Mouse (Mus musculus): Measurements from ENCODE around the gene Opcml. TPM values are rescaled to one million over a fixed set of nuclear protein-coding genes. Genes with fewer than 3 reads are reported as not detected.

Opcml gene
- polyA plus RNA-seq, 2 experiments: 3.7 to 5.5 TPM

GRCm38 (mm10) chr9:28440192-28440795 is 649.7 kb downstream of the Opcml start:
- WGBS: 72% methylated on average over 3 of the region's 3 CpGs
- ATAC-seq (ENCODE audit: low FRiP score, low read depth): no peak

GRCm38 (mm10) chr9:28444485-28444884 is 653.9 kb downstream of the Opcml start:
- Histone ChIP-seq H3K27me3 (ENCODE audit: control insufficient read depth, insufficient read depth, low read length) (no peaks in the 10 kb centered on the region), H3K4me3 (replicated peaks; ENCODE audit: low read length) (no peak overlapping the region), H3K4me1 (ENCODE audit: control insufficient read depth, insufficient read depth, low read length) (no peaks in the 10 kb centered on the region), H3K36me3 (ENCODE audit: control insufficient read depth, insufficient read depth, low read length) (no peaks in the 10 kb centered on the region), H3K4me2 (replicated peaks; ENCODE audit: low read depth, low read length, severe bottlenecking) (no peak overlapping the region), H3K9ac (ENCODE audit: low read depth, low read length, severe bottlenecking) (no peak overlapping the region), H3K9me3 (ENCODE audit: control insufficient read depth, low read length) (no peaks in the 10 kb centered on the region), H3K27ac (replicated peaks; ENCODE audit: low read depth, low read length) (no peak overlapping the region)
- TF ChIP-seq POLR2A (IDR thresholded peaks at IDR 0.05; ENCODE audit: borderline replicate concordance, extremely low read depth, insufficient read depth, insufficient read length): no peak
- WGBS: 77% methylated on average over 3 of the region's 3 CpGs
- DNase-seq (ENCODE audit: low spot score) (no peak), ATAC-seq (ENCODE audit: low FRiP score, low read depth) (no peak)

More at GRCm38 (mm10) chr9:28440192-28440795, 649.7 kb downstream of the Opcml start:
- no peak for TF ChIP-seq POLR2A (IDR thresholded peaks at IDR 0.05; ENCODE audit: borderline replicate concordance, extremely low read depth, insufficient read depth, insufficient read length)
- no peak overlapping the region for H3K4me2 ChIP-seq (replicated peaks; ENCODE audit: low read depth, low read length, severe bottlenecking)
- no peak overlapping the region for H3K27ac ChIP-seq (replicated peaks; ENCODE audit: low read depth, low read length)
- no peaks in the 10 kb centered on the region for H3K4me1 ChIP-seq (ENCODE audit: control insufficient read depth, insufficient read depth, low read length)
- H3K9me3 ChIP-seq (ENCODE audit: control insufficient read depth, low read length): no peaks in the 10 kb centered on the region
- no peak overlapping the region for H3K9ac ChIP-seq (ENCODE audit: low read depth, low read length, severe bottlenecking)
- no peaks in the 10 kb centered on the region for H3K36me3 ChIP-seq (ENCODE audit: control insufficient read depth, insufficient read depth, low read length)
- no peaks in the 10 kb centered on the region for H3K27me3 ChIP-seq (ENCODE audit: control insufficient read depth, insufficient read depth, low read length)
- no peak for DNase-seq (ENCODE audit: low spot score)
- no peak overlapping the region for H3K4me3 ChIP-seq (replicated peaks; ENCODE audit: low read length)

DNA sequence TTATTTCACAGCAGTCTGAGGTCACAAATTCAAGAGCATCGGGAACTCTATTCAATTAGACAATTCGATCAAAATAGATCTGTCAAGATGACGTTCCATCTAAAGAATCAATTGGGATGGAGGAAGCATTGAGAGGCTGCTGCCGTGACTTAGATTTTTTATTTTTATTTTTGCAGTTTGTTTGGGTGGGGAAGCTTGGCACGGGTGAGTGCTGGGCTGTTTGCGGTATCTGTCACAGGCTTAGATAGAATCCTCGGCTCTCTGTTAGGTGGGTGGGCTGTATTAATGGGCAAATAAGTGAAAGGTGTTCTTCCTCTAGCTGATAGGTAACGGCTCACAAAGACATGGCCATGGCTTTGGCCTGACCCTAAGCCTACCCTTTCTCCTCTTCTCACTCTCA is 654.4 kb downstream of the Opcml start:
- Histone ChIP-seq H3K27me3 (ENCODE audit: control insufficient read depth, insufficient read depth, low read length) (no peaks in the 10 kb centered on the region), H3K27ac (replicated peaks; ENCODE audit: low read depth, low read length) (no peak overlapping the region), H3K9ac (ENCODE audit: low read depth, low read length, severe bottlenecking) (no peak overlapping the region), H3K4me3 (replicated peaks; ENCODE audit: low read length) (no peak overlapping the region), H3K9me3 (ENCODE audit: control insufficient read depth, low read length) (no peaks in the 10 kb centered on the region), H3K4me2 (replicated peaks; ENCODE audit: low read depth, low read length, severe bottlenecking) (no peak overlapping the region), H3K36me3 (ENCODE audit: control insufficient read depth, insufficient read depth, low read length) (no peaks in the 10 kb centered on the region), H3K4me1 (ENCODE audit: control insufficient read depth, insufficient read depth, low read length) (no peaks in the 10 kb centered on the region)
- ATAC-seq (ENCODE audit: low FRiP score, low read depth): no peak
- TF ChIP-seq POLR2A (IDR thresholded peaks at IDR 0.05; ENCODE audit: borderline replicate concordance, extremely low read depth, insufficient read depth, insufficient read length): no peak
- no peak for DNase-seq (ENCODE audit: low spot score)
- 88% methylated on average over 8 of the region's 8 CpGs for WGBS

DNA sequence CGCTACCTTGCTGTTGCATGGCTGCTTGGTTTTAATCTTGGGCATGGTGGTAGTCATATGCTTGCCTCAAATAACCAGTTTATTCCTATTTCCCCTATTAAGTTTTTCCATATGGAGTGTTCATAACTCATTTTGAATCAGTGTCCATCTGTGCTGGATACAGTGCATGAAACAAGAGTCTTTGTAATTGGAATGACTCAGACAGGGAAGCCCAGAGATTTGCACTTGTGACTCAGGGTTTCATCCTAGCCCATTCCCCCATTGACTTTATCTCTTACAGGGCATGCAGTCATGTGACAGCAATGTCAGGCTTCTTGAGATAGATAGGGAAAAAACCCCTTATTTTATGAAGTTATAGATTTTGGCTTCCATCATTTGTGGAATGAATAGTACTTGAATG is 655.3 kb downstream of the Opcml start:
- H3K9ac ChIP-seq (ENCODE audit: low read depth, low read length, severe bottlenecking): no peak overlapping the region
- no peak overlapping the region for H3K27ac ChIP-seq (replicated peaks; ENCODE audit: low read depth, low read length)
- no peak overlapping the region for H3K4me2 ChIP-seq (replicated peaks; ENCODE audit: low read depth, low read length, severe bottlenecking)
- no peaks in the 10 kb centered on the region for H3K9me3 ChIP-seq (ENCODE audit: control insufficient read depth, low read length)
- H3K4me1 ChIP-seq (ENCODE audit: control insufficient read depth, insufficient read depth, low read length): no peaks in the 10 kb centered on the region
- H3K27me3 ChIP-seq (ENCODE audit: control insufficient read depth, insufficient read depth, low read length): no peaks in the 10 kb centered on the region
- no peak for TF ChIP-seq POLR2A (IDR thresholded peaks at IDR 0.05; ENCODE audit: borderline replicate concordance, extremely low read depth, insufficient read depth, insufficient read length)
- no peak for ATAC-seq (ENCODE audit: low FRiP score, low read depth)
- no peak for DNase-seq (ENCODE audit: low spot score)
- WGBS: 84% methylated on average over 1 of the region's 1 CpGs
- H3K4me3 ChIP-seq (replicated peaks; ENCODE audit: low read length): no peak overlapping the region
- no peaks in the 10 kb centered on the region for H3K36me3 ChIP-seq (ENCODE audit: control insufficient read depth, insufficient read depth, low read length)

DNA sequence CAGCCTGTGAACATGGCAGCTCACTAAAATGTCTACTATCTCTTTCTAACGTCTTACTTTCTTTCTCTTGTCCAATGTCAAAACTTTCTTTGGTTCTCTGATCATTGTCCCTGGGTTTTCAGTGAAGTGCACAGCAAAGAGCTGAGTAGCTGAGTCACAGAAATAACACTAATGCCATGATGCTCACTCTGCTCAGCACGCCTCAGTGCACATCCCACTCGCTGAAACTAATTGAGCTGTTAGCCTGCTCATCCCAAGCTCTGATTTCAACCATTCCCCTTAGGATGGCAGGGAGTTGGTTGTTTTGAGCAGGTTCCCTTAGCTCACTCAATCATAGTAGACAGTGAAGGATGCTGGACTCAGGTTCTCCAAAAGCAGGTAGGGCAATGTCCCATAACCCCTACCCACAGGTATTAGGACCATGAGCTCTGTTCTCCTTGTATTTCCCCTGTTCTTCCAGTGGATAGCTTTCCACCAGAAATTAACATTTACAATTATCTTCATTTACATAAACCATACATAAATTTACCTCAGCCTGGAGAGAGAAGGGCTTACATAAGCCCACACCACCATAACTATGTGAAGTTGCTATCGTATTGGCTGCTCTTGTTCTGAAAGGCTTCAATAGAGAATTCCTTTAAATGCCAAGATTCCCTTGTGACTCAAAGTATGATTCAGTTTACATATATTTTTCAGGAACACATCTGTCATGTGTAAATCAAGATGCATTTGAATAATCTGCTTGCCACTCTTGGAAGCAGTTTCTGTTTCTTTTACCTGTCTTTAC is 655.9 kb downstream of the Opcml start:
- no peaks in the 10 kb centered on the region for H3K27me3 ChIP-seq (ENCODE audit: control insufficient read depth, insufficient read depth, low read length)
- WGBS: 81% methylated on average over 4 of the region's 4 CpGs
- no peak overlapping the region for H3K9ac ChIP-seq (ENCODE audit: low read depth, low read length, severe bottlenecking)
- no peaks in the 10 kb centered on the region for H3K4me1 ChIP-seq (ENCODE audit: control insufficient read depth, insufficient read depth, low read length)
- no peaks in the 10 kb centered on the region for H3K9me3 ChIP-seq (ENCODE audit: control insufficient read depth, low read length)
- ATAC-seq (ENCODE audit: low FRiP score, low read depth) (no peak), DNase-seq (ENCODE audit: low spot score) (no peak)
- TF ChIP-seq POLR2A (IDR thresholded peaks at IDR 0.05; ENCODE audit: borderline replicate concordance, extremely low read depth, insufficient read depth, insufficient read length): no peak
- H3K4me3 ChIP-seq (replicated peaks; ENCODE audit: low read length): no peak overlapping the region
- no peak overlapping the region for H3K4me2 ChIP-seq (replicated peaks; ENCODE audit: low read depth, low read length, severe bottlenecking)
- no peaks in the 10 kb centered on the region for H3K36me3 ChIP-seq (ENCODE audit: control insufficient read depth, insufficient read depth, low read length)
- H3K27ac ChIP-seq (replicated peaks; ENCODE audit: low read depth, low read length): no peak overlapping the region

Data from limb, embryonic 14.5 days (tissue).